Mouse (Mus musculus) hindbrain, embryonic 15.5 days (tissue): ENCODE results near the gene Dusp3. TPM values are rescaled to one million over a fixed set of nuclear protein-coding genes. Genes with fewer than 3 reads are reported as not detected.

Experiments used
- ATAC-seq: fragments of 200-750 bp; cut with Nextera tagmentation; 2 replicates; pipeline ENCODE4 v1.8.0; 2017; ENCODE audit warnings: low read depth, moderate number of reproducible peaks, moderate TSS enrichment; ENCODE audit not compliant: low FRiP score
- H3K27ac ChIP-seq: fragments of 300-500 bp; sonication (generic); replicated peaks from 2 replicates; pipeline ENCODE4 v1.5.1; 2015; ENCODE audit warnings: mild to moderate bottlenecking, inconsistent platforms
- H3K27me3 ChIP-seq: fragments of 300-500 bp; sonication (generic); 2 replicates; pipeline ENCODE4 v1.6.1; 2015; ENCODE audit warnings: control low read depth, inconsistent platforms
- H3K36me3 ChIP-seq: fragments of 300-500 bp; sonication (generic); 2 replicates; pipeline ENCODE4 v1.6.1; 2015; ENCODE audit warnings: control low read depth, inconsistent platforms
- H3K4me1 ChIP-seq: fragments of 300-500 bp; sonication (generic); replicated peaks from 2 replicates; pipeline ENCODE4 v1.6.1; 2015; ENCODE audit warnings: control low read depth, inconsistent platforms
- H3K4me2 ChIP-seq: fragments of 300-500 bp; sonication (generic); 2 replicates; pipeline ENCODE4 v1.6.1; 2015; ENCODE audit warnings: moderate library complexity, mild to moderate bottlenecking, inconsistent platforms
- H3K4me3 ChIP-seq: fragments of 300-500 bp; sonication (generic); 2 replicates; pipeline ENCODE4 v1.5.1; 2015; ENCODE audit warnings: mild to moderate bottlenecking, inconsistent platforms
- H3K9ac ChIP-seq: fragments of 300-500 bp; sonication (generic); 2 replicates; pipeline ENCODE4 v1.6.1; 2015; ENCODE audit warnings: inconsistent platforms
- H3K9me3 ChIP-seq: fragments of 300-500 bp; sonication (generic); 2 replicates; pipeline ENCODE4 v1.6.1; 2016; ENCODE audit warnings: control low read depth, inconsistent platforms
- WGBS: fragments of 180-500 bp; shearing (Covaris S2); methylation state at CpG from one replicate; pipeline ENCODE4 v1.1.7; 2015; 5-methylcytosine and 5-hydroxymethylcytosine counted together
- polyA plus RNA-seq: library from polyadenylated mRNA; unstranded; fragments of >200 nt; fragmentation: Nextera tagmentation; extraction: Ambion mirVana; gene quantifications from 2 replicates; pipeline ENCODE4 v1.2.1, GENCODE M21; 2015

The Dusp3 gene
- polyA plus RNA-seq, 1 experiment from 2014 or later: 25.9 TPM

DNA sequence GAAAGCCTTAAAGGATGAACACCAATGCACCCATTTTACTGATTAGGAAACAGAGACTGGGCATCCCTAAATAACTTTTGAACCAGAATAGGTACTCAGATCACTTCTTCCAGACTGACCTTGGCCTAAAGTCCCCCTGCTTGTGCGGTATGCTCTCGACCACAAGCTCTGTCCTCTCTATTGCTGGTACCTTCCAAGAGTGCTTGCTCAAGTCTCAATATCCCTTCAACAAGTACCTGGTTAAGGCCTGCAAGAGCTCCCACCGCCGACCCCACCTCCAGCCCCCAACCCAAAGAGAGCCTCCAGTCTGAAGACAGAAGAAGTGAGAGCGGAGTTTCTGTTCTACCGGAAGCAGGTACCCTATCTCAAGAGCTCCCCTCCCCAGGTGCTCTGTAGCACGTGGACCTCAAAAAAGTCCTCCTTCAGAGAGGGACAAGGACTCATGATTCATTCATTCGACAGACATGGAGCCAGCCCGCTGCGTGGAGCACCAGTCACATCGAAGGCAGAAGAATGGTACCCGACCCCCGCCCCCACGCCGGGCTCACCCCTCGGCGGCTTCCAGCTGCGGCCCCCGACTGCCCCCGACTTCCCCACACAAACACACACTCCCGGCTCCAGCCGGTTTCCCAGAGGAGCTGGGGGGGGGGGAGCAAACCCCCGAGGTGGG lies 39.3 kb upstream of the Dusp3 start:
- peak; percentile 17; the same call in 1 of the 2 replicates for ATAC-seq
- peaks cover 32% of the 10 kb centered on the region for H3K4me1 ChIP-seq
- 2% methylated on average over 23 of the region's 23 CpGs for WGBS

DNA sequence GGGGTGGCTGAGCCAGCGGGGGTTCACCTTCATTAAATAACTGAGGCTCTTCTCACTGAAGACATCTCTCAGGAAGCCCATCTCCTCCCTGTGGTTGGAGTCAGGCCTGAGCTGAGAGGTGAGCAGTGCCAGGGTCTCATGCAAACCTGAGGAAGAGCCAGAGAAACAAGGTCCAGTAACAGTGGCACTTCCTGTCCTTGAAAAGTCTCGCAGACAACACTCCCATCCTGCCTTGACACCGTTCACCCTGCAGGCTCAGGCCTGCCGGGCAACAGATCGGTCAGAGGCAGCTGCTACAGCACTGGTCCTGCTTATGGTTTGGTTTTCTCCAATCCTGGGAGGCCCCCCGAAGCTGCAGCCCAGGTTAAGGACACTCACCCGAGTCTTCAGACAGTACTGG lies 38.5 kb upstream of the Dusp3 start:
- WGBS: 33% methylated on average over 7 of the region's 7 CpGs
- no peaks in the 10 kb centered on the region for H3K9me3 ChIP-seq

More for the DNA sequence above, 39.3 kb upstream of the Dusp3 start:
- H3K27ac ChIP-seq: peak overlapping the region; percentile 84
- H3K9ac ChIP-seq: peak overlapping the region; percentile 71
- H3K36me3 ChIP-seq: peaks cover 8% of the 10 kb centered on the region; the same call in 1 of the 2 replicates
- H3K9me3 ChIP-seq: no peaks in the 10 kb centered on the region
- H3K27me3 ChIP-seq: no peaks in the 10 kb centered on the region
- peak overlapping the region; percentile 63 for H3K4me2 ChIP-seq
- peak overlapping the region; percentile 69 for H3K4me3 ChIP-seq

GRCm38 (mm10) chr11:102024875-102025274 lies 38.1 kb upstream of the Dusp3 start:
- 0 out of 2 replicates have a peak overlapping the region, but pooled peaks have one; percentile 69 for H3K4me3 ChIP-seq
- WGBS: 81% methylated on average over 4 of the region's 4 CpGs
- ATAC-seq: no peak
- peaks cover 8% of the 10 kb centered on the region; the same call in 1 of the 2 replicates for H3K36me3 ChIP-seq
- no peaks in the 10 kb centered on the region for H3K9me3 ChIP-seq
- H3K9ac ChIP-seq: peak overlapping the region; percentile 23; the same call in 1 of the 2 replicates
- H3K4me1 ChIP-seq: peaks cover 32% of the 10 kb centered on the region
- H3K27ac ChIP-seq: no peak overlapping the region
- H3K4me2 ChIP-seq: peak overlapping the region; percentile 63
- H3K27me3 ChIP-seq: no peaks in the 10 kb centered on the region

More for the DNA sequence above, 38.5 kb upstream of the Dusp3 start:
- Histone ChIP-seq H3K4me3 (peak overlapping the region; percentile 69), H3K4me2 (peak overlapping the region; percentile 63), H3K27ac (0 out of 2 replicates have a peak overlapping the region, but pooled peaks have one; percentile 9), H3K36me3 (peaks cover 8% of the 10 kb centered on the region; the same call in 1 of the 2 replicates), H3K27me3 (no peaks in the 10 kb centered on the region), H3K9ac (peak overlapping the region; percentile 23), H3K4me1 (peaks cover 32% of the 10 kb centered on the region)
- ATAC-seq: no peak

- Histone ChIP-seq H3K9ac (no peak overlapping the region), H3K4me2 (peak overlapping the region; percentile 63; the same call in 1 of the 2 replicates), H3K27ac (no peak overlapping the region), H3K27me3 (no peaks in the 10 kb centered on the region), H3K36me3 (peaks cover 8% of the 10 kb centered on the region; the same call in 1 of the 2 replicates), H3K4me1 (peaks cover 32% of the 10 kb centered on the region), H3K9me3 (no peaks in the 10 kb centered on the region), H3K4me3 (no peak overlapping the region)
- no peak for ATAC-seq
- WGBS: 86% methylated on average over 6 of the region's 6 CpGs
These were observed 37.4 kb upstream of the Dusp3 start for GRCm38 (mm10) chr11:102024084-102024758.

DNA sequence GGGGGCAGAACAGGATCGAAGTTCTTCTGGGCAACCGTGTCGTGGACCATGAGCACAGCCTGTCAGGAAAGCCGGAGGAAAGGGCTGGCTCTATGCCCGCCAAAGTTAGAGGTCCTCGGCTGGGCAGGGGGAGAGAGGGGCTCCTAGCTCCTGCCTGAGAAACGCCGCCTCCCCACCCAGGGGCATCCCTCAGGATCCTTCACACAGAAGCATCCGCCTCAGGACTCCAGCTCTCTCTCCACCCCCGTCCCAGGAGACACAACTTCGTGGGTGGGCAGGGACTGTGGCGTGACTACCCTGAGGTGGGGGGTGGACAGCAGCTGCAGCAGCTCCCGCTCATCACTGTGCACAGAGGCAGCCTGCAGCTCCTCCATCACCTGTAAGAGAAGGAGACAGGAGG lies 36.6 kb upstream of the Dusp3 start:
- peaks cover 32% of the 10 kb centered on the region for H3K4me1 ChIP-seq
- WGBS: 70% methylated on average over 12 of the region's 13 CpGs
- no peaks in the 10 kb centered on the region for H3K9me3 ChIP-seq
- peaks cover 8% of the 10 kb centered on the region; the same call in 1 of the 2 replicates for H3K36me3 ChIP-seq
- no peak overlapping the region for H3K4me3 ChIP-seq
- H3K27me3 ChIP-seq: no peaks in the 10 kb centered on the region
- H3K4me2 ChIP-seq: no peak overlapping the region
- no peak for ATAC-seq
- H3K9ac ChIP-seq: no peak overlapping the region
- no peak overlapping the region for H3K27ac ChIP-seq

DNA sequence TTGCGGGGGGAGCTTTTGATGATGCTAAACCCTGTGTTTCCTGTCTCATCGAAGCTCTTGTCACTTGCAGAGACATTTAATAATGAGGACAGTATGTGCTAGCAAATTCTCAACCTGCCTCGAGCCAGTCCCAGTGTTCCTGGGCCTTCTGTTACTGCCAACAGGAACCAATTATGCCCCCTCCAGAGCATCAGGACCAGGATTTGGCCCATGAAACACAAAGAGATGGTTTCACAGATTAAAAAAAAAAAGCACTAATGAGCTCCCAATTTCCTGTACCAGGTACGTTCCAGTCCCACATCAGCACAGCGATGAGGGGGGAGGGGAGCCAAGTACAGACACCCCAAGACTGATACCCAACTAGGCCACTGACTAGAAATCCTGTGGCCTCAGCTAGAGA lies 34.4 kb upstream of the Dusp3 start:
- no peak for ATAC-seq
- 81% methylated on average over 5 of the region's 5 CpGs for WGBS
- H3K9me3 ChIP-seq: no peaks in the 10 kb centered on the region

DNA sequence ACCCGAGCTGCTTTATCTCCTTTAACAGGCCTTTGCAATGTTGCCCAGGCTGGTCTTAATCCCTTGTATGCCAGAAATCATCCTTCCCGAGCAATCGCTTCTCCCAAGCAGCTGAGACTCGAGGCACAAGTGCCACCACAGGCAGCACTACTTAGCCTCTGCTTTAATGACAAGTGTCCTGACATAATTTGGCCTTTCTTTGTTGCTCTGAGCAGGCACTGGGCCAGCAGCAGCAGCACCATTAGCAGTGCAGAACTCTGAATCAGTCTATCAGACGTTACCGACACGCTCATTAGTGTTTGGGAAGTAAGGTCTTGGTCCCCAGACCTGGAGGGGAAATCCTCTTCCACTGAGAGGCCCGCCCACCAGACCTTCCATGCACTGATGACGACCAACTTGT lies 32.9 kb upstream of the Dusp3 start:
- H3K27ac ChIP-seq: no peak overlapping the region
- no peak overlapping the region for H3K9ac ChIP-seq
- no peak overlapping the region for H3K4me2 ChIP-seq
- H3K4me1 ChIP-seq: peaks cover 5% of the 10 kb centered on the region
- no peaks in the 10 kb centered on the region for H3K9me3 ChIP-seq
- H3K4me3 ChIP-seq: no peak overlapping the region
- no peaks in the 10 kb centered on the region for H3K27me3 ChIP-seq
- ATAC-seq: no peak
- H3K36me3 ChIP-seq: peaks cover 25% of the 10 kb centered on the region
- 66% methylated on average over 9 of the region's 9 CpGs for WGBS

More for the DNA sequence above, 34.4 kb upstream of the Dusp3 start:
- Histone ChIP-seq H3K27me3 (no peaks in the 10 kb centered on the region), H3K27ac (no peak overlapping the region), H3K36me3 (peaks cover 17% of the 10 kb centered on the region; the same call in 1 of the 2 replicates), H3K9ac (no peak overlapping the region), H3K4me2 (no peak overlapping the region), H3K4me3 (no peak overlapping the region), H3K4me1 (peaks cover 19% of the 10 kb centered on the region)

DNA sequence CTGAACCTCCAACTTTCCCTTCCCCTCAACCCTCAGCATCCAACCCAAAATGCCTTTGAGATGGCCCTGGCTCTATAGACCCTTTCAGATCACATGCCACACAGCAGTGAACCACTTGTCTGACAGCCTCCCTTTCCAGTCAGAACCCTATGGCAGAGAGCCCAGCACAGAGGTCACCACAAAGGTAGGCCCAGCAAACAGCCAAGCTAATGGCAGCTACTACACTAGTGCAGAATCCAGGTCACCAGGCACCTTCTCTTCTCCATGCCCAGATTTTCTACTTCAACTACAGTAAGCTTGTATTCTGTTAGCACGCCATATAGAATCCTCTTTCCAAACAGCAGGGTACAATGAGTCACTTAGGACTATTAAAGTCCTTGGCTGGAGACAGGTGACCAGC lies 29.3 kb upstream of the Dusp3 start:
- H3K4me2 ChIP-seq: no peak overlapping the region
- no peak overlapping the region for H3K27ac ChIP-seq
- H3K36me3 ChIP-seq: peaks cover 37% of the 10 kb centered on the region
- H3K9me3 ChIP-seq: no peaks in the 10 kb centered on the region
- H3K4me3 ChIP-seq: no peak overlapping the region
- H3K9ac ChIP-seq: no peak overlapping the region
- H3K4me1 ChIP-seq: no peaks in the 10 kb centered on the region
- WGBS: 86% methylated on average over 1 of the region's 1 CpGs
- no peak for ATAC-seq
- no peaks in the 10 kb centered on the region for H3K27me3 ChIP-seq

DNA sequence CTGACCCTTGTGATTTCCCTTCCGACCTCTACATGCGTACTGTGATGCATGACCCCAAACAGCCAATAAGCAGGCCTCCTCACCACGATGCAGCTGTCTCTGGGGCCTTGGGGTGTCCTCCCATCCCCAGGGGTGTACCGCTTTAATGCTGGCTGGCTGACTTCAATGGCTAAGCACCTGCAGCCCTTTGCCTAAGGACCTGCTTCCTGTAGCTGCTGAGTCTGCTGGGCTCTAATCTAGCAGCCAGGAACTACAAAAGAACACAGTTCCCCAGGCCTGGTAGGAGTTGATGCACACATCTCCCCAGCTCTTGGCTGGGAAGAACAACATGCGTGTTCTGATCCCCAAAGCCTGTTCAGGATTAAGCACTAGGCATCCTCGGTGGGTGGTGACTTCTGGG lies 28.7 kb upstream of the Dusp3 start:
- Histone ChIP-seq H3K27me3 (no peaks in the 10 kb centered on the region), H3K9me3 (no peaks in the 10 kb centered on the region), H3K4me2 (no peak overlapping the region), H3K4me3 (no peak overlapping the region), H3K9ac (no peak overlapping the region), H3K27ac (no peak overlapping the region), H3K36me3 (peaks cover 43% of the 10 kb centered on the region), H3K4me1 (peaks cover 6% of the 10 kb centered on the region)
- 54% methylated on average over 6 of the region's 6 CpGs for WGBS
- ATAC-seq: no peak

DNA sequence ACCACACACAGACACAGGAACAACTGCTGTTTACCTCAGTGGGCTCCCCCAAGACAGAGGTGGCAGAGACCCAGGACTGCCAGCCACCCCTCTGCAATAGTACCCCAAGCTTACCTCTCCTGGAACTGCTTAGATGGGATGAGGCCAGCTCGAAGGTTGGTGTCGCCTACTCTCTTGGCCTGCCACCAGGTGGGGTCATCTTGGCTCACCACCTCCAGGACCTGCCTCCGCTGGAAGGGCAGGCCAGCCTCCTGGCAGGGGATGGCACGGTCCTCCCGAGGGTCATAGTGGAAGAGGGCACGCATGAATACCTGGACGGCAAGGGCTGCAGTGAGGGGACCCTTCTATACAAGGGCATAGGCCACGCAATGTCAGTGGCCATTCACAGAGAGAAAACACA lies 26.4 kb upstream of the Dusp3 start:
- Histone ChIP-seq H3K4me2 (no peak overlapping the region), H3K9me3 (no peaks in the 10 kb centered on the region), H3K4me3 (no peak overlapping the region), H3K36me3 (peaks cover 55% of the 10 kb centered on the region), H3K27ac (no peak overlapping the region), H3K4me1 (peaks cover 20% of the 10 kb centered on the region), H3K27me3 (no peaks in the 10 kb centered on the region), H3K9ac (no peak overlapping the region)
- WGBS: 83% methylated on average over 8 of the region's 8 CpGs
- ATAC-seq: no peak

DNA sequence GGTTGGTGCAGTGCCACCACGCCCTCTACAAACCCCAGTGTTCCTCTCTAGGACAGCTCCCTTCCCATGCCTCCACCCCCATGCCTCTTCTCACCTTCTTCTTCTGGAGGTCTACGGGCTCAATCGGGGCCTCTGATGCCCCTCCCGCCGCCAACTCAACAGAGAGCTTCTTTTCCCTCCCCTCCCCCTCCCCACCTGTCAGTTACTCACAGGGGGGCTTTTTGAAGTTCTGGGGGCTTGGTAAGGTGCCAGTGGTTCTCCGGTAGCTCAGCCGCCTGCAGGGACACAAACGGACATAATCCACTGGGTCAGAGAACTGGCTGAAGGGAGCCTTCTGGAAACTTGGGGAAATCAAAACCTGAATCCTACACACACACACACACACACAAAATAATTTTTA lies 24.7 kb upstream of the Dusp3 start:
- peaks cover 60% of the 10 kb centered on the region for H3K36me3 ChIP-seq
- no peak for ATAC-seq

DNA sequence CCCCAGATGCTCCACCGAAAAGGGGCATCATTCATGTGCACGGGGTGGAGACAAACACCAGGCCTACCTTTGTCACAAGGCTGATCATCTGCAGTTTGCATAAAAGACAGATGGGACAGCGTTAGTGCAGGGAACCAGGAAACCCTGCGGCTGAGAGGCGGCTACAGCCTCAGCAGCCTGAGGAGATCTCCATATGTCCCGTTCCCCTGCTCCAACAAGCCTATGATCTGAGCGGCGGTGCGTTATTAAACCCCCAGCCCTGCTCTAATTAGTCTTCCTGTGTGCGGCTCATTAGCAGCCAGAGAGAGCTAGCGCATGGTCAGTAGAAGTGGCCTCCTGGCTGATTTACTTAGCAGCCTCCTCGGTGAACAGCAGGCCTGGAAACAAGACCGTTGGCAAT lies 23.3 kb upstream of the Dusp3 start:
- Histone ChIP-seq H3K4me3 (no peak overlapping the region), H3K4me2 (no peak overlapping the region), H3K4me1 (peaks cover 20% of the 10 kb centered on the region), H3K36me3 (peaks cover 55% of the 10 kb centered on the region), H3K27me3 (no peaks in the 10 kb centered on the region), H3K27ac (peak overlapping the region; percentile 66), H3K9me3 (no peaks in the 10 kb centered on the region), H3K9ac (no peak overlapping the region)
- 33% methylated on average over 13 of the region's 13 CpGs for WGBS
- peak; percentile 81 for ATAC-seq

More for the DNA sequence above, 24.7 kb upstream of the Dusp3 start:
- Histone ChIP-seq H3K9me3 (no peaks in the 10 kb centered on the region), H3K27me3 (no peaks in the 10 kb centered on the region), H3K4me1 (peaks cover 20% of the 10 kb centered on the region), H3K4me3 (no peak overlapping the region), H3K9ac (no peak overlapping the region), H3K4me2 (no peak overlapping the region), H3K27ac (no peak overlapping the region)
- WGBS: 74% methylated on average over 8 of the region's 8 CpGs
